Mouse (Mus musculus) bone marrow, adult 2 months (tissue): ENCODE data around the gene Gstt2. TPM values are rescaled to one million over a fixed set of nuclear protein-coding genes. Genes with fewer than 3 reads are reported as not detected.

Experiments
- H3K27ac ChIP-seq: fragments of 200-500 bp; 2 replicates; pipeline ENCODE4 v1.5.1; 2012; ENCODE audit warnings: low read depth, mild to moderate bottlenecking, control low read depth, inconsistent platforms, low read length; ENCODE audit not compliant: control insufficient read depth, poor library complexity, insufficient read depth
- H3K4me1 ChIP-seq: fragments of 200-500 bp; 2 replicates; pipeline ENCODE4 v1.6.1; 2011; ENCODE audit warnings: low read length; ENCODE audit not compliant: control insufficient read depth, insufficient read depth
- H3K4me3 ChIP-seq: fragments of 200-500 bp; replicated peaks from 2 replicates; pipeline ENCODE3; 2011; ENCODE audit warnings: mild to moderate bottlenecking, low read depth, low read length, control low read depth; ENCODE audit not compliant: control insufficient read depth
- CTCF ChIP-seq: fragments of 200-500 bp; IDR thresholded peaks from 2 replicates; pipeline ENCODE4 v1.5.1; 2011; ENCODE audit warnings: low read length, control low read depth; ENCODE audit not compliant: control insufficient read depth, insufficient read depth
- POLR2A ChIP-seq: fragments of 200-500 bp; IDR thresholded peaks from 2 replicates; pipeline ENCODE4 v1.6.1; 2011; ENCODE audit warnings: low read depth, mild to moderate bottlenecking, control low read depth, low read length, borderline replicate concordance; ENCODE audit not compliant: control insufficient read depth
- WGBS: fragments of 180-500 bp; shearing (Covaris S2); methylation state at CpG from one replicate; pipeline ENCODE4 v1.1.7; 2018; 5-methylcytosine and 5-hydroxymethylcytosine counted together
- polyA plus RNA-seq: library from polyadenylated mRNA; stranded (reverse); fragments of >200 nt; gene quantifications from 2 replicates; pipeline ENCODE4 v1.2.4, GENCODE M21; 2011; ENCODE audit warnings: low replicate concordance; ENCODE audit not compliant: missing spikeins, insufficient read depth, insufficient read length

Gstt2 gene
- polyA plus RNA-seq, 1 experiment = 28.1 TPM

DNA sequence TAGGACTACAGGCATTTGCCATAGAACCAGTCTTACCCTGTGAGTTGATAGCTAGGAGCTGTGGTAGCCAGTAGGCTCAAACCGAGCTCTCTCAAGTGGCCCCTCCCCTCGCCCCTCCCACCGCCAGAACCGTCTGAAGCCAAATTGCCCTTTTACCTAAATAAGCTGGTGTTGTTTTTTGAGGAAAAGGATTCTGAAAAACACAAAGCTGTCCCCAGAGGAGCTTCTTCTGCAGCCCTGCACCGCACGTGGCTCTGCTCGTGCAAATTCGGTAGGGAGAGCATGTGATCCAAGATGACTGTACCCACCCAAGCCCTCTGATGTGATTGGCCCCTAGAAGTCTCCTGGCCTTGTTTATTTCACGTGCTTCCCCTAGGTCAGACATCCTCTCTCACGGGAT lies 1.9 kb downstream of the Gstt2 start:
- WGBS = under 1% methylated on average over 10 of the region's 10 CpGs
- no peaks in the 10 kb centered on the region; the same call in 1 of the 2 replicates for H3K4me1 ChIP-seq
- peak overlapping the region; percentile 56 for H3K4me3 ChIP-seq
- H3K27ac ChIP-seq = peak overlapping the region; percentile 61
- TF ChIP-seq CTCF (no peak), POLR2A (peak; percentile 12; the same call in 1 of the 2 replicates)

DNA sequence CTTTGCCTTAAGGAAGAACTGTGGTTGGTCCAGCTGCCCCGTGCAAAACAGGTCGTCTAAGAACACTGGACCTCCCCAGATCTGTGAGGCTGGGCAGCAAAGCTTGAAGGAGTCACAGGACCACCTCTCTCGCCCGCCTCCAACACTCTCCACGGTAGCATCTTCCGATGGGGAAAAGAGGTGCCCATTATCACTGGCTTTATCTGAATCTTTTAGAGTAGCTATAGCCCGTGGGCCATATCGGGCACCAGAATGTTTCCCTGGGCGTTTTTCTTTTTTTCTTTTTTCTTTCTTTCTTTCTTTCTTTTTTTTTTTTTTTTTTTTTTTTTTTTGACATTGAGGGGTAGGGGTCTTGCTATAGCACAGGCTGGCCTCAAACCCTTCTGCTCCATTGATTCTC lies 2.5 kb downstream of the Gstt2 start:
- TF ChIP-seq POLR2A (no peak), CTCF (no peak)
- H3K27ac ChIP-seq = peak overlapping the region; percentile 35
- whole genome bisulfite sequencing = 2% methylated on average over 9 of the region's 9 CpGs
- H3K4me1 ChIP-seq = no peaks in the 10 kb centered on the region; the same call in 1 of the 2 replicates
- H3K4me3 ChIP-seq = peak overlapping the region; percentile 61

DNA sequence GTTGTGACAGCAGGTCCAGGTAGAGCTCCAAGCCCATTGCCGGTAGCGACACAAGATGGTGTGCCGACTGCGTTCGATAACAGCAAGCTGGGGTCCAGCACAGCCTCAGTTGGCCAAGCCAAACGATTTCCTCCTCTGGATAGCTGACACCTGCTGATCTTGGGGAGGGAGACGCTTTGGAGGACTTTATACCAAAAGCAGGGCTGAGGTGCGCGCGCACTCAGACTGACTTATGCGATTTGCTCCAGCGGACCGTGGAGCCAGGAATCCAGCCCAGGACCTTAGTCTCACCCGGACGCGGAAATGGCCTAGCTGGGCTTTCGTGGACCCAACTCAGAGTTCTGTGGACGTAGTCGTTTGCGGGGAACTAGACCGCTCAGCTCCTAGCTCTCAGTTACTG lies 3.0 kb downstream of the Gstt2 start:
- H3K4me1 ChIP-seq = no peaks in the 10 kb centered on the region; the same call in 1 of the 2 replicates
- WGBS = under 1% methylated on average over 21 of the region's 21 CpGs
- peak overlapping the region; percentile 35 for H3K27ac ChIP-seq
- peak overlapping the region; percentile 61 for H3K4me3 ChIP-seq
- TF ChIP-seq CTCF (no peak), POLR2A (peak; percentile 59; the same call in 1 of the 2 replicates)

DNA sequence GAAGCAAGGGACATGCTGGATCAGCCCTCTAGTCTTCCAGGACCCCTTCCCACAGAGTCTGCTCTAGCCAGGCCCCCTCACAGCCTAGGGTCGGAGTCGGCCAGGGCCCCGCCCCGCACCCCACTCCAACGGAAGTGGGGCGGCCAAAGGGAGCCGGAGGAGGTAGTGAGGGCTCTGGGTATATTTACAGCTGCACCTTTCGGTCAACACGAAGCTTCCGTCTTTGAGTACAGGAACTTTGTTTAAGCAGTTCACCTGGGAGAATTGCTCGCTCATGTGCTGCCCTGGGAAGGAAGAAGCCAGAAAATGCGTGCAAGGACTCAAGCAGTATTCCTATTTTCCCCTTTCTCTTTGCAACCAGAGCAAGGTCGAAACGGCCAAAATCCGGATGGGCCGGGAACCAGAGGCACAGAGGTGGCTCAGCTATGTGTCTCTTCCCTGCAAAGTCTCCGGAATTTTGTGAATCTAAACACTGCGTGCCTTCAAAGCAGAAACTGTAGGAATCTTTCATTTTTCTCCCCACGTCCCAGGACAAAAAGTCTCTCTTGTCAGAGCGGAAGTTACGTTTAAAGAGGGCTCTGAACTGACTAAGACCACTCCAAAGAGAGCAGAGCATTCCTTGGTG lies 3.7 kb downstream of the Gstt2 start:
- H3K27ac ChIP-seq = 0 out of 2 replicates have a peak overlapping the region, but pooled peaks have one; percentile 12
- no peaks in the 10 kb centered on the region; the same call in 1 of the 2 replicates for H3K4me1 ChIP-seq
- TF ChIP-seq POLR2A (no peak), CTCF (no peak)
- 9% methylated on average over 21 of the region's 21 CpGs for WGBS
- peak overlapping the region; percentile 23 for H3K4me3 ChIP-seq

DNA sequence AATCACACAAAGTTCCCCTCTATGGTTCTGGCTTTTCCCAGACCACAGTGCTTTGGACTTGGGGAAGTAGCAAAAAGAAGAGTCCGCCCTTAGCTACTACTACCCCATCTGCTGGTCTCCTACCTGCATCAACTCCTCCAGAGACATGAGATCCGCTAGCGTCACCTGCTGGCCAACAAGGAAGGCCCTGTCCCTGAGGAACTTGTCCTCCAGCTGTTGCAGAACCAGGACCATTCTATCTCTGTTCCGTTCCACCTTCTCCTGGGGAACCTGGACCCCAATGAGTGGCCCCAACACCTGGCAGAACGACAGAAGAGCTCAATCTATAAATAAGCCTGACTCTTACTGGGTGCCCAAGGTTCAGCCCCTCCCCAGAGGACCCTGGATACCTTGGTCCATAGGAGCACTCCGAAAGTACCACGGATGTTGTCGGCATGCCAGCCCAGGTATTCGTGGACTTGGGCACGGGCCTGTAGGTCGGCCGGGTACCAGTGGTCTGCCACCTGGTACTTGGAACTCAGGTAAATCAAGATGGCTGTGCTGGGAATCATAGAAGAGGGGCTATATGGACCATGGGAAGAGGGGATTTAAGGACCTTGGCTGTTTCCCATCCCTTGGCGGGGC lies 4.8 kb downstream of the Gstt2 start:
- 65% methylated on average over 13 of the region's 13 CpGs for WGBS
- H3K4me1 ChIP-seq = no peaks in the 10 kb centered on the region; the same call in 1 of the 2 replicates
- H3K4me3 ChIP-seq = no peak overlapping the region
- no peak overlapping the region for H3K27ac ChIP-seq
- TF ChIP-seq CTCF = peak; percentile 84
- TF ChIP-seq POLR2A = no peak

DNA sequence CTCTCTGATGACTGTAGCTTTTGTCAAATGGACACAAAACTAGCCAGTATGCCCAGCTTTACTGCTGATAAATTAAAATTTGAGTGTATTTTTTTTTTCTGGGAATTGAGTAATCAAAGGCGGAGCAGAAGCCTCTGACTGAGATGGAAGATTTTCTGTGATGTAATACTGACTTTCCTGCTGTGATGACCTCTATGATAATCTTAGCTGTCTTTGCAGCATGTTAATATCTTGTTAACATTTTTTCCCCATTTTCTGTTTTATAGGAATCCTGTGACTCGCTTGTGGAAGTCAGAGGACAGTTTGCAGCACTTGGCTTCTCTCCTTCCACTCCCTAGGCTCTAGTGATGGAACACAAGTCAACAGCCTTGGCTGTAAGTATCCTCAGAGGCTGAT lies 7.0 kb downstream of the Gstt2 start:
- no peak overlapping the region for H3K27ac ChIP-seq
- H3K4me1 ChIP-seq = no peaks in the 10 kb centered on the region; the same call in 1 of the 2 replicates
- no peak overlapping the region for H3K4me3 ChIP-seq
- TF ChIP-seq POLR2A (no peak), CTCF (no peak)
- 64% methylated on average over 2 of the region's 2 CpGs for WGBS

DNA sequence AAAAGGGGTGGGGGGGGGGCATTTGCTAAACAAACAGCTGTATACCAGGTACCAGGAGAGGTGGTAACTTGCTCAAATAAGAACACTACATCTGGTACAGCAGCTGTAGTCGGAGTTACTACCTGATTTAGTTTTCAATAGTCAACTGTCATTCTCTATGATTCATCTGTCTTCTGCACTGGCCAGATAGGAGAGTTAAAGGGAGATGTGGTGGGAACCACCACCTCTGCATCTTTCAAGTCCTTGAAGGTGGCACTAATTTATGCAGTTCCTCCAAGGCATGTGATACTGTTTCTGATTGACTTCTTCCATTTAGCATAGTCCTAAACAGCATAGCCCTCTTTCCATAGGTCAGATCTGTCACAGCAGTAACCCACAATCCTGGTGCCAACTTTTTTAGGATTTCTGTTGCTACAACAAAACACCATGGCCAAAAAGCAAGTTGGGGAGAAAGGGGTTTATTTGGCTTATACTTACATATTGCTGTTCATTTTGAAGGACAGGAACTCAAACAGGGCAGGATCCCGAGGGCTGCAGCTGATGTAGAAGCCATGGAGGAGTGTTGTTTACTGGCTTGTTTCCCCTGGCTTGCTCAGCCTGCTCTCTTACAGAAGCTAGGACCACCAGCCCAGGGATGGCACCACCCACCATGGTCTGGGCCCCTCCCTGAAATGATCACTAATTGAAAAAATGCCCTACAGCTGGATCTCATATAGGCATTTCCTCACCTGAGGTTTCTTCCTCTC lies 7.5 kb downstream of the Gstt2 start:
- Histone ChIP-seq H3K4me1 (no peaks in the 10 kb centered on the region; the same call in 1 of the 2 replicates), H3K27ac (no peak overlapping the region), H3K4me3 (no peak overlapping the region)
- 66% methylated on average over 2 of the region's 2 CpGs for WGBS
- TF ChIP-seq CTCF (no peak), POLR2A (no peak)

DNA sequence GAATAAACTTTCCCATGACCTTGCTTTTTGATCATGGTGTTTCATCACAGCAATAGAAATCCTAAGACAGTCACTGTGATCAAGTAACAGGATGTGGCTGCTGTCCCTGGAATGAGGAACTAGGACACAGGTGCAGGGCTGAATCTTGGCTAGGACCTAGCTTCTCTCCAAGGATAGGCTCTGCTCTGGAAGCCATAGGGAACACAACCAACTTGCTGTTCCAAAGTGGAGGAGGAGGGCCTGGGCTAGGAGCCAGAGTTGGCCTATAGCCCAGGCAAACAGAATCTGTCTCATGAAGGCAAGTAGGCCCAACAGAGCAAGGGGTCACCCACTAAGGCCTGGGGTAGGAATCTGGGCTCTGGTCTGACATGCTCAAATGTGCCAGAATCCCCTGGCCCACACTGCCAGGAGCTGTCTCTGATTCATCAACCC lies 8.7 kb downstream of the Gstt2 start:
- Histone ChIP-seq H3K27ac (no peak overlapping the region), H3K4me3 (no peak overlapping the region), H3K4me1 (no peaks in the 10 kb centered on the region; the same call in 1 of the 2 replicates)
- TF ChIP-seq POLR2A = no peak
- TF ChIP-seq CTCF = no peak
